Mouse (Mus musculus) adipocyte (in vitro differentiated cells): ENCODE data around the gene Abcd1.

ENCODE experiments used
- DNase-seq: peaks from one replicate; pipeline ENCODE4 v3.0.0-alpha.2; 2016; ENCODE audit warnings: low spot score

Abcd1 gene

DNA sequence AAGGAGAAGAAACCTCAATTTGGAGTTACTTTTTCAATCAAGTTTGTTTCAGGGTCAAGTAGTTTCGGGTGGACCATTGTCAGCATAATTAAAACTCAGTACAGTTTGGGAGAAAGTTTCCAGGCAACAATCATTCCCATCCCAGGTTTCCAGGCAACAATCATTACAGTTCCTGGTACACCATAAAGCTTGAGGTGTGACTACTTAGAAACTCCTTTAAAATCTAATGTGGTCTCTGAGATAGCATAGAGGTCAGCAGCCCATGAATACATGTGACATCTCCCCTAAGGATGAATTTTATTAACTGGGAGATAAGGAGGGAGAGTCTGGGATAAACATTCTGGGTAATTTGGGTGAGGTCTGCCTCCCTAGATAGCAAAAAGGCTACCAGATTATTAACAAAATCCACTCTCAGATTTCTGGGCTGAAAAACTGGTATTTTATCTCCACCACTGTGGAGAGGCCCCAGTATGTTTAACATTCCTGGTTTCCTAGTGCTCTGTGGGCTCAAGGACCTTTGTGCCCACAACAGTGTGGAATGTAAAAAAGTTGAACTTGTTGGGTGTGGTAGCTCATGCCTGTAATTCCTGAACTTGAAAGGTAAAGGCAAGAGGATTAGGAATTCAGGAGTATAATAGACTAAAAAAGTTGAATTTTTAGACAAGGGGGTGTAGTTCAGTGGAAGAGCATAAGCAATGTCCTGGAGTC is 28.5 kb downstream of the Abcd1 start:
- no peak for DNase-seq

DNA sequence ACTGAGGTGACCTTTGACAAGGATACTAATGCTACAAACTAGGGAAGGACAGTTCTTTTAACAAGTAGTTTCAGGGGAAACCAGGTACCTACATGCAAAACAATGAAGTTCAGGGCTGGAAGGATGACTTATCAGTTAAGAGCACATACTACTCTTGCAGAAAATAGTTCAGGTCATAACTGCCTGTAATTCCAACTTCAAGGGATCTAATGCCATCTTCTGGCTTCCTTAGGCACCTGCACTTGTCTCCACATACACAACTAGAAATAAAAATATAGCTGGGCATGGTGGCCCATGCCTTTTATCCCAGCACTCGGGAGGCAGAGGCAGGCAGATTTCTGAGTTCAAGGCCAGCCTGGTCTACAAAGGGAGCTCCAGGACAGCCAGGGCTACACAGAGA is 32.6 kb downstream of the Abcd1 start:
- no peak for DNase-seq

DNA sequence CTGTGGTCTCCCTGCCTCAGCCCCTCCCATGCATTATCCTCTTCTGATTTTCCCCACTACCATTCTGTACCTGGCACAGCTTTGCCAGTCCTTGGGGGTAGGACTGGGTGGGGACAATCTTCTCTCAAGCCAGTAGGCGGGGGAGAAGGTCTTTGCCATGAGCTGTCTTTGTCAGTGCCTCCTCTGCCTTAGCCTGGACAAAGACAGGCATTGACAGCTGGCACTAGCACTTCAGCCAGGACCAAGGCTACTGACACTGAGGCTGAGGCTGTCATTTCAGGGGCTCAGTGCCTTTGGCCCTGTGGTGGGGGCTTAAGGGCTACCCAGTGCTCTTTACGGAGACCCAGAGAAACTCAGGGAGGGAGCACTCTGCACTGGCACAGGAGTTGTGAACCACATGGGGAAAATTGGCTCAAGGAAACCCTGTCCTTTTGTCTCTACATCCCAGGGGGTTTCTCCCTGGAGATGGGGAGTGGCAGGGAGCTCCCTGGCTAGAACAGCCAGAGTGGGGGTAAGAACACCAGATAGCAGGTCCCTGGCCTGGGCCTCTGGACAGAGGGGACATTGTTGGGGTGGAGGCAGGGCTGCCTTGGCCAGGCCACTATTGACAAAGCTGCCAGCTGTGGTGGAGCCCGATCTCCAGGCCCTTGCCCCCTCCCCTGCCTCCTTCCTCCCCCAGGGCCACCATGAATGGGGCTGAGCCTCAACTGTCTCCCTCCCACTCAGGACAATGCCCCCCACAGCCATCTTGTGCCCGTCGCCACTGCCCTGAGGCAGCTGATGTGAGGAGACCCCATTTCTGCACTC is 40.1 kb downstream of the Abcd1 start, which contains the start of gene Plxnb3:
Plxnb3 (plus strand) TSS at position 757 of the 807 bp plus-strand sequence.
- DNase-seq, result no peak

DNA sequence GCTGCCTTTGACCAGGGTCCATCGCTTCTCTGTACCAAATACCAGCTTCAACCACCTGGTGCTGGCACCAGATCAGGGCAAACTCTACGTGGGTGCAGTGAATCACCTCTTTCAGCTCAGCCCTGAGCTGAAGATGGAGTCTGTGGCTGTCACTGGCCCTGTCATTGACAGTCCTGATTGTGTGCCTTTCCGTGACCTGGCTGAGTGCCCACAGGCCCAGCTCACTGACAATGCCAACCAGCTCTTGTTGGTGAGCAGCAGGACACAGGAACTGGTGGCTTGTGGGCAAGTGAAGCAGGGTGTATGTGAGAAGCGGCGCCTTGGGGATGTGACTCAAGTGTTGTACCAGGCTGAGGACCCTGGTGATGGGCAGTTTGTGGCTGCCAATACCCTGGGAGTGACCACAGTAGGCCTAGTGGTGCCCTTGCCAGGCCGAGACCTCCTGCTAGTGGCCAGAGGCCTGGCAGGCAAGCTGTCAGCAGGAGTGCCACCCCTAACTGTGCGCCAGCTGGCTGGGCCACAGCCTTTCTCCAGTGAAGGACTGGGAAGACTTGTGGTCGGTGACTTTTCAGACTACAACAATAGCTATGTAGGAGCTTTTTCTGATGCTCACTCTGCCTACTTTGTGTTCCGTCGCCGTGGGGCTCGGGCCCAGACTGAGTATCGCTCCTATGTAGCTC is 42.4 kb downstream of the Abcd1 start:
- no peak for DNase-seq

DNA sequence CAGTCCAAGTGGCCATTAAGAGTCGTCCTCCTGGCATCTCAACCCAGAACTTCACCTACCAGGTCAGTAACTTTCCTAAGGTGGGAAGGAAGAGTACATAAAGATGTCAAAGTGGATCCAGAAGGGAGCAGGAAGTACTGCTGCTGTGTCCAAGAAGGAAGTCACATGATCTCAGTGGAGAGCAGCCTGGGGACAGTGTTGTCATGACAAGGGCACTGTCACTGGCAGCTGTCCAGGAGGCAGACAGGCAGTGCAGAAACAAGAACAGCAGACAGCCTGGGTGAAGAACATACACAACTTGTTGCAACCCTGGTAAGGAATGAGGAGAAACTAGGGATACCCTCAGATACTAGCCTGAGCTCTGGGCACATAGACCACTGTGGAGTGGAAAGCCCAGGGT is 48.9 kb downstream of the Abcd1 start:
- peak; percentile 79 for DNase-seq

DNA sequence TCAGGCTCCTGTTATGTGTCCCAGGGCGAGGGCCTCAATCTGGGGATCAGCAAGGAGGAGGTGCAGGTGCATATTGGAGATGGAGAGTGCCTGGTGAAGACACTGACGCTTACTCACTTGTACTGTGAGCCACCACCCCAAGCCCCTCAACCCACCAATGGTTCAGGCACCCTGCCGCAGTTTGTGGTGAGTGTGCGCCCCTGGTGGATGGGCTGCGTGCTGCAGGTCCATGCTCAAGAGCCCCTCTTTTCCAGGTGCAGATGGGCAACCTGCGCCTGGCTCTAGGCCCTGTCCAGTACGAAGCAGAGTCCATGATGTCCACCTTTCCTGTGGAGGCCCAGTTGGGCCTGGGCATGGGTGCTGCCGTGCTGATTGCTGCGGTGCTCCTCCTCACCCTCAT is 50.9 kb downstream of the Abcd1 start:
- DNase-seq, result no peak

DNA sequence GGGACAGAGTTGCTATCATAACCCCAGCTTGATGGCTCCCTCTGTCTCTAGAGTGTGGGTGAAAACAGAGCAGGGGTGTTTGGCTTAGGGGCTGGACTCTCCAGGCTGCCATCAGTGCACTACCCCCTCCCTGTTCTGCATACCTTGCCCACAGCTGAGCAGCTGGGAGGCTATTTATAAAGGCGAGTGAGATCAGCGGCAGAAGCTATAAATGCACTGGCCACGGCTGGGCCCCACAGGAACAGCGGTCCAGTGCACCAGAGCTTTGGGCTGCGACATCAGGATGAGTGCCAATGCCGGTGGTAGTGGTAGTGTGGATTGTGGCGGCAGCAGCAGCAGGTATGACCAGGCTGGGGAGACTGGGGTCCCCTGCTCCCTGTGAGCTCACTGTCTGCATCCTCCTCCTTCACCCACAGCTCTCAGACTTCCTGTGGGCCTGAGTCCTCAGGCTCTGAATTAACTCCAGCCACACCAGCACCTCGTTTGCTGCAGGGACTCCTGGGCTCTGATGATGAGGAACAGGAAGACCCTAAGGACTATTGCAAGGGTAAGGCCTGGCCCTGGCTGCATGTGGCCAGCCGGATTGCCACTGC is 57.9 kb downstream of the Abcd1 start, which contains the start of gene Srpk3:
Srpk3 (plus strand) TSS at position 238 of the 593 bp plus-strand sequence.
- DNase-seq, result no peak

DNA sequence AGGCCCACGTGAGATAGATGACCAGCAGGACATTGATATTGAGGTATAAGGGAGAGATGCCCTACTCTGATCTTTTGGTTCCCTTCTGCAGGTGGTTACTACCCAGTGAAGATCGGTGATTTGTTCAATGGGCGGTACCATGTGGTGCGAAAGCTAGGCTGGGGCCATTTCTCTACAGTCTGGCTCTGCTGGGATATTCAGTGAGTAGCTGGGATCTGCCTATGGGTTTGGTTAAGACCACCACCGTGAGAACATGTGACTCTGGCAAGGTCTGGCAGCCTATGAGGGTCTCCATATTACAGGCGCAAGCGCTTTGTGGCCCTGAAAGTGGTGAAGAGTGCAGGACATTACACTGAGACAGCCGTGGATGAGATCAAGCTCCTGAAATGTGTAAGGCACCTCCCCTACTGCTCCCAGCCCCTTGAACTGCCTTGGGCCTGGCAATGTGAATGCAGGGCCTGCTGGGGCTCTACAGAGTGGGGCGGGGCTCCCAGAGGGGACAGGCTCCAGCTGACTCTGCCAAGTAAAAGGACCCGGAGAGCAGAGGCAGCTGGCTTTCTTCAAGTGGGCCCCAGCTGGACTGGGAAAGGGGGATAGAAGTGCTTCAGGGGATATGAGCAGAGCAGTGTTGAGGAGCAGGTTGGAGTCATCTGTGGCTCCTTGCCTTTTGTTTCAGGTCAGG is 58.5 kb downstream of the Abcd1 start:
- DNase-seq, result no peak

DNA sequence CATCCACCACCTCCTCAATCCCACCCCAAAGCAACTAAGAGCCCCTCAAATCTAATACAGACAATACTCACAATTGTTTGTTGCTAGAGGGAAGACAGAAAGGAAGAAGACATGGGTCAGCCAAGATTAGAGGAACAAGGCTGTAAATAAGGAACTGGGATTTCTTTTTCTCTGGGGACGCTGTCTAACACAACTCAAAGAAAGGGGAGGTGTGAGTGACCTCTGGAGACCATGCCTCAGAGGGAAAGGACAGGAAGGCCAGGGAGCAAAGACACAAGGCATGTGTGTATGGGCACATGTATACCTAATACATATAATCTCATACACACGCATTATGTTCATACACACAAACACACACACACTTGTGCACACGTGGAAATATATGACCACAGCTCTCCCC is 65.8 kb downstream of the Abcd1 start:
- no peak for DNase-seq

DNA sequence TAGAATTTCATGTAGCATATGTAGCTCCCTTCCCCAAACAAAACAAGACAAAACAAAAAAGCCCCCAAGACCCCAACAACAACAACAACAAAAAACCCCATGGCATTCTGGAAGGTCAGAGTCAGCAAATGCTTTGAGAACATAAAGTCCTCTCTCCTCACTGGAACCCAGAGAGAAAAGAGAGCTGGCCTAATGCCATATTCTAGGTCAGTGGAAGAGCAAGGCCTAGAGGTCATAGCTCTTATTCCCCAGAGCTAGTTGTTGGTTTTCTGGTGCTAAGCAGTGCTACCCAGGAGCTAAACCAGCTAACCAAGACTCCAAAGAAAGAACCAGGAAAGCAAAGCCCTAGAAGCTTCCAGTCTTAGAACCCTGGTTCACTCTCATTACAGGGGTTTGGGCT is 69.3 kb downstream of the Abcd1 start:
- DNase-seq, result no peak

DNA sequence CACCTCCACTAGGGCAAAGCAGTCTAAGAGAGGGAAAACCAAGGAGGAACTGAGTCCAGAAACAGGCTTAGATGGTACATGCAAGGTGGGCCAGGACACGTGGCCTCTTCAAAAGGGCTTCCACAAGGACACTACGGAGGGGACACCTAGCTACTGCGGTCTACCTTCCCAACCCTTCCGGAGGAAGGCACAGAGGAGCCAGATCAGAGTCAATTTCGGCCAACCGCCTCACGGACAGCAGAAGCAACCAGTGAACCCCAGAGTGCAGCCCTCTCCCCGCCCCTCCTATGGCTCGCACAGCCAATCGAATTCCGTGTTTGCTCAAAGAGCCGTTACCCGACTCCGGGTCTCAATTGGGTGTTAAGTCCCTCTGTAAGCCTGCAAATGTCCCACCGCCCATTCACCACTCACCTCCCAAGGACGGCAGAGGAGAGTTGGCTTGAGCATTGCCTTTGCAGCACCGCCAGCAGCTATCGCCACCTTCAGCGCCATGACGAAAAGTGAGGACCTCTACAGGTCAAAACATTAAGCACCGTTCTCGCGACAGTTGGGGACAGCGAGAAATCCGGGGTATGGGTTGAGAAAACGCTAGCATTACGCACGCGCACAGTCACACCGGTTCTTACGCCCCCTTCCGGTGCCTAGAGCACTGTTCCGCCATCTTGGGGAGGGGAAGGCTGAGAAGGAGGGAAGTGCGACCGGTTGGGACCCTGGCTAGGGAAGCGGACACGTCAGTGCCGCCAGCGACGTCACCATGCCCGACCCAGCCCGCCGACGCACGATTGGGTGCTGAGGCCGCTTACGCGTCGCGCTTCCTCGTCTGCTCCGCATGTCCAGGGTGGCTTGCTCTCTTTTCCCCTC is 70.2 kb downstream of the Abcd1 start, which contains the start of the genes Idh3g and Ssr4:
Idh3g (minus strand) TSS at position 534 of the 861 bp plus-strand sequence.
Ssr4 (plus strand) TSS at position 665 of the 861 bp plus-strand sequence.
- peak; percentile 98 for DNase-seq

DNA sequence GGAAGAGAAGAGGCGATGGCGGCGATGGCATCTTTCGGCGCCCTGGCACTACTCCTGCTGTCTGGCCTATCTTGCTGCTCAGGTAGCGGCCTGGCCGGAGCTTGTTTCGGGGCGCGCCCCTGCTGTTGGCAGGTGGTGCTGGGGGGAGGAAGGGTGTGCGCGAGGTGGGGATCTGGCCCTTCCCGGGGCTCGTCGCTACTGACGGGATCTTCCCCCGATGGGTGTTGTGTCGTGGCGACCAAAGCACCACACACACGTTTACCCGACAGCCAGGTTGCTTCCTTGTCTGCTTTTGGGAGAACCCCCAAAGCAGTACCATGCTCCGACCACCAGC is 70.8 kb downstream of the Abcd1 start:
- DNase-seq, result no peak
